Mouse (Mus musculus): ENCODE results near the gene Hsf2bp. TPM values are rescaled to one million over a fixed set of nuclear protein-coding genes. Genes with fewer than 3 reads are reported as not detected.
"Not testable (repeated sequence)": the region's sequence is repeated elsewhere in the genome, so short reads cannot be mapped to it uniquely, and the experiment has no call there.

The Hsf2bp gene
- 0.55 TPM in 1 of 2 replicates, not detected in the other for polyA plus RNA-seq (2012; ENCODE audit: insufficient read depth, insufficient read length, missing spikeins)

DNA sequence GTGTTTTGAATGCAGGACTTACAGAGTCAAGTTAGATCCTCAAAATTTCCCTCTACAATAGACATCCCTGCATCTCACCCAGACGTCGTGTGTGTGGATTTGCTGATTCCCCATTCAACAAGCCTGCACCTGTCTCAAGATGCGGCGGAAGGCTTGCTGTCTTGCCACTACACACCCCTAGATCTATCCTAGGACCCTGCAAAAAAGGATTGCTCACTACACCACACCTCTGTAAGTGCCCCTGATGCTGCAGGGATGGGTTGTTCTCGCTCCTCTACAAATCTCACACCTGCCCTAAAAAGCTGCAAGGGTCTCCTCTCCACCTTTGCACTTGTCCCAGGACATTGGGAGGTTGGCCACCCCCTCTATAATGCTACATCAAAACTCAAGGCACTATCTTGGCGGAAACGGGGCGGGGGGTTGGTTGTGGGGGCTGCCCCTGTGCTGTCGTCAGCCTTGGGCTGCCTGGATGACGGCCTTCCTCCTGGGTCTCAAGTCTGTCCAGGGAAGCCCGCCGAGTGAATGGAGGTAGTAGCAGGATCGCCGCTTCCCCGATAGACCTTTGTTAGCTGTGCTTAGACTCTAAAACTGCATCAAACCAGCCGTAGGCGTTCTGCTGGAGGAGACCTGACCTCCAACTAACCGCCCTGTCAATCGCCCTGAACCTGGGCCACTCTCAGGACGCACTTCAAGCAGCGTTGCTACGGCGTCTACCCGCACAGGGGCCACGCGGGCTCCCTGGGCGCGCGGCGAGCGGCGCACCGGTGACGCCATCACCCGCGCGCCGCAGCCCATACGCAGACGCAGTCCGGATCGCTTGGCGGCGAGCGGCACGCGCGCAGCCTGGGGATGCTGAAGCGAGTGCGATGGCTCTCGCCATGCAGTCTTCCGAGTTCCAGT lies at the start of gene Hsf2bp, which contains the start of gene Rrp1b:
Gene Hsf2bp, minus strand, starts transcription at position 741 of the 900 bp plus-strand sequence.
Gene Rrp1b, plus strand, starts transcription at position 492 of the 900 bp plus-strand sequence.
- H3K4me1 ChIP-seq (ENCODE audit: control insufficient read depth, insufficient read depth, low read length) = peaks cover 26% of the 10 kb centered on the region
- H3K27ac ChIP-seq (ENCODE audit: insufficient read depth, low read depth, low read length) = peak within 1 kb of the TSS; percentile 53
- TF ChIP-seq POLR2A (IDR thresholded peaks at IDR 0.05; ENCODE audit: borderline replicate concordance, low read depth, low read length) = peak; percentile 95; the same call in 1 of the 2 replicates
- TF ChIP-seq CTCF (IDR thresholded peaks at IDR 0.05; ENCODE audit: low read depth, low read length) = no peak
- peak within 1 kb of the TSS; percentile 85 for H3K4me3 ChIP-seq (ENCODE audit: insufficient read depth, low read length)

GRCm38 (mm10) chr17:32083351-32083750 lies 47.2 kb upstream of the Hsf2bp start:
- H3K27ac ChIP-seq (ENCODE audit: insufficient read depth, low read depth, low read length) = no peak overlapping the region
- H3K4me3 ChIP-seq (ENCODE audit: insufficient read depth, low read length) = no peak overlapping the region
- no peaks in the 10 kb centered on the region for H3K4me1 ChIP-seq (ENCODE audit: control insufficient read depth, insufficient read depth, low read length)
- TF ChIP-seq CTCF (IDR thresholded peaks at IDR 0.05; ENCODE audit: low read depth, low read length) = no peak
- TF ChIP-seq POLR2A (IDR thresholded peaks at IDR 0.05; ENCODE audit: borderline replicate concordance, low read depth, low read length) = no peak

GRCm38 (mm10) chr17:32075164-32075563 lies 39.0 kb upstream of the Hsf2bp start:
- peaks cover 4% of the 10 kb centered on the region; the same call in 1 of the 2 replicates for H3K4me1 ChIP-seq (ENCODE audit: control insufficient read depth, insufficient read depth, low read length)
- TF ChIP-seq CTCF (IDR thresholded peaks at IDR 0.05; ENCODE audit: low read depth, low read length) = peak; percentile 88
- TF ChIP-seq POLR2A (IDR thresholded peaks at IDR 0.05; ENCODE audit: borderline replicate concordance, low read depth, low read length) = no peak
- no peak overlapping the region for H3K27ac ChIP-seq (ENCODE audit: insufficient read depth, low read depth, low read length)
- H3K4me3 ChIP-seq (ENCODE audit: insufficient read depth, low read length) = no peak overlapping the region

DNA sequence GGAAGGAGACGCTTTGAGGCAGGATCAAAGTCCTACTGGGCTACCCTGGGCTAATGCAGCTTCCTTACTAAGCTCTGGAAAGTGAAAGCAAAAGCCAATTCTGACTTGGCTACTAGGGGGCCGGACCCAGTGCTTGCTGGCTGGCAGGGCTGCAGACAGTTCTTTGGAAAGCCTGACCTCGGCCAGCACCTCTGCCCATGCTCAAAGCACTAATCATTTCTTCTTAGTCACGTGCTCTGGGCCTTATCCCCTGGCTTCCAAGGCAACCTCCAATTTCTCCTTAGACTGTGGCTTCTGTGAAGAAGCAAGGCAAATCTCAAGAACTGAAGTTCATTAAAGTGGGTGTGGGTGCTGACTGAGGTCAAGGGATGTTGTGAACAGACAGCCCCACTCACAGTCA lies 38.5 kb upstream of the Hsf2bp start:
- H3K27ac ChIP-seq (ENCODE audit: insufficient read depth, low read depth, low read length) = no peak overlapping the region
- TF ChIP-seq POLR2A (IDR thresholded peaks at IDR 0.05; ENCODE audit: borderline replicate concordance, low read depth, low read length) (no peak), CTCF (IDR thresholded peaks at IDR 0.05; ENCODE audit: low read depth, low read length) (no peak)
- H3K4me3 ChIP-seq (ENCODE audit: insufficient read depth, low read length) = no peak overlapping the region
- peaks cover 4% of the 10 kb centered on the region; the same call in 1 of the 2 replicates for H3K4me1 ChIP-seq (ENCODE audit: control insufficient read depth, insufficient read depth, low read length)

DNA sequence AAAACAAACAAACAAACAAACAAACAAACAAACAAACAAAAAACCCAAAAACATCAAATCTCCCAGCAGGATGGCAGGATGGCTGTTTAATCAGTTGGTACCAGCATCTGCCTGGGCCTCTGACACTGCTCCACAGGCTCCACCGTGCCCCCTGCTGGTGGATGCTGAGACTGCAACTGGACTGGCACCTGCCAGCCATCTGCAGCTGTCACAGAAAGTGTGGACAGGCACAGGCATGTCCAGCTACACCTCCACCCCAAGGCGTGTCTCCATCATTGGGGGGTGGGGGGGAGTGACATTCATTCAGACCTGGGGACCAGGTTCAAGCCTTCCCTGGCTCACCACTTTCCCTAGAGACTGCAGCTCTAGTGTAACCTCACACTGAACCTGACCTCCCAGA lies 37.2 kb upstream of the Hsf2bp start:
- TF ChIP-seq CTCF (IDR thresholded peaks at IDR 0.05; ENCODE audit: low read depth, low read length) = peak; percentile 61
- TF ChIP-seq POLR2A (IDR thresholded peaks at IDR 0.05; ENCODE audit: borderline replicate concordance, low read depth, low read length) = no peak
- H3K4me3 ChIP-seq (ENCODE audit: insufficient read depth, low read length) = no peak overlapping the region
- no peak overlapping the region for H3K27ac ChIP-seq (ENCODE audit: insufficient read depth, low read depth, low read length)
- H3K4me1 ChIP-seq (ENCODE audit: control insufficient read depth, insufficient read depth, low read length) = peaks cover 4% of the 10 kb centered on the region; the same call in 1 of the 2 replicates

DNA sequence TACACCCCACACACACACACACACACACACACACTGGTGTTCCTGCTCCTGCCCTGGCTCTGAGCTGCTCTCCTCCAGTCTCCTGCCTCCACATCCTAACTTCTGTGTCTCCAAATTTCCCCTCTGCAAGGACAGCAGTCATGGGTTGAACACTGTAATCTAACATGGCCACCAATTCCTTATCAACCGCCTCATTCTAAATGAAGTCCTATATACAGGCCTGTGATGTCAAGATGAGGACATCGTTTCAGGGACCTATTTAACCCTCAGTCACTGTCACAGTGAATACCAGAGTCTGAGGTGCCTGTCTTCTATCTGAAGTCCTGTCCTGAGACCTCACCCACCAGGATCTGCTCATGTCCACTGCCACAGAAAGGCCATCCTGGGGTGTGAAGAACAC lies 32.7 kb upstream of the Hsf2bp start:
- Histone ChIP-seq H3K4me3 (ENCODE audit: insufficient read depth, low read length) (no peak overlapping the region), H3K4me1 (ENCODE audit: control insufficient read depth, insufficient read depth, low read length) (peaks cover 19% of the 10 kb centered on the region), H3K27ac (ENCODE audit: insufficient read depth, low read depth, low read length) (no peak overlapping the region)
- TF ChIP-seq POLR2A (IDR thresholded peaks at IDR 0.05; ENCODE audit: borderline replicate concordance, low read depth, low read length) (no peak), CTCF (IDR thresholded peaks at IDR 0.05; ENCODE audit: low read depth, low read length) (no peak)

DNA sequence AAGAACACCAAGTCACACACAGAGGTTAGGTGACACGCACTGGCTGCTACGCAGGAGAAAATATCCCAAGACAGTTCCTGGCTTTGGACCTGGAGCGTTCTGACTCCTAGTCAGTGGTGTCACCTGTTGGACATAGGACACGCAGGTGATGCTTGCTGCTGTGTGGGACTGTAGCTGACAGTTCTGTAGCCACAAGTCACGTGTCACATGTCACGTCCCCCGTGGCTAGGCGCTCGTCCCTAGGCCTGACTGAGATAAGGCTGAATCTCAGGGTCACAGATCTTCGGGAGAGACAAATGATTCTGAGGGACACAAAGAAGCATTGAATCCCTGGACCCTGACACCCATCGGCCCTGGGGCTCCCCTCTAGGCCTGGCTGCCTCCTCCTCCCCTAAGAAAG lies 32.2 kb upstream of the Hsf2bp start:
- H3K4me1 ChIP-seq (ENCODE audit: control insufficient read depth, insufficient read depth, low read length) = peaks cover 22% of the 10 kb centered on the region
- H3K4me3 ChIP-seq (ENCODE audit: insufficient read depth, low read length) = no peak overlapping the region
- TF ChIP-seq POLR2A (IDR thresholded peaks at IDR 0.05; ENCODE audit: borderline replicate concordance, low read depth, low read length) (no peak), CTCF (IDR thresholded peaks at IDR 0.05; ENCODE audit: low read depth, low read length) (no peak)
- H3K27ac ChIP-seq (ENCODE audit: insufficient read depth, low read depth, low read length) = no peak overlapping the region

- H3K4me3 ChIP-seq (ENCODE audit: insufficient read depth, low read length) = no peak overlapping the region
- H3K27ac ChIP-seq (ENCODE audit: insufficient read depth, low read depth, low read length) = no peak overlapping the region
- H3K4me1 ChIP-seq (ENCODE audit: control insufficient read depth, insufficient read depth, low read length) = peaks cover 22% of the 10 kb centered on the region
- TF ChIP-seq POLR2A (IDR thresholded peaks at IDR 0.05; ENCODE audit: borderline replicate concordance, low read depth, low read length) (no peak), CTCF (IDR thresholded peaks at IDR 0.05; ENCODE audit: low read depth, low read length) (no peak)
These were observed 31.4 kb upstream of the Hsf2bp start for GRCm38 (mm10) chr17:32067541-32067940.

DNA sequence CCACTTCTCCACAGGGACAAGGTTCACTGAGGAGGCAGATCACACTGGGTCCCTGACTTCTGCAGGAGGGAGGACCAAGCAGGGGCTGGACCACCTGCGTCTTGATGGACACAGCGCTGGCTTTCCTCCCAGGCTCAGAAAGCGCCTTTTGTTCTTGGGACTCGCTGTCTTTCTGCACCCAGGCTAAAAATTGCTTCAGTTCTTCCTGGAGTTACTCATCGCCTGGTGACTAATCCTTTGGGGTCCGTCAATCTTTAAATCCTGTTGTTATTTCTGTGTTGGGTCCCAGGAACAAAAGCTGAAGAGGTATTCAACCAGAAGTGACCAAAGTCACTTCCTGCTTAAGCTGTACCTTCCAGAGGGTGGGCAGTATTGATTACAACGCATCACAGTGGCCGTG lies 28.6 kb upstream of the Hsf2bp start:
- peak overlapping the region; percentile 49 for H3K27ac ChIP-seq (ENCODE audit: insufficient read depth, low read depth, low read length)
- H3K4me3 ChIP-seq (ENCODE audit: insufficient read depth, low read length) = not testable (repeated sequence)
- peaks cover 22% of the 10 kb centered on the region for H3K4me1 ChIP-seq (ENCODE audit: control insufficient read depth, insufficient read depth, low read length)

DNA sequence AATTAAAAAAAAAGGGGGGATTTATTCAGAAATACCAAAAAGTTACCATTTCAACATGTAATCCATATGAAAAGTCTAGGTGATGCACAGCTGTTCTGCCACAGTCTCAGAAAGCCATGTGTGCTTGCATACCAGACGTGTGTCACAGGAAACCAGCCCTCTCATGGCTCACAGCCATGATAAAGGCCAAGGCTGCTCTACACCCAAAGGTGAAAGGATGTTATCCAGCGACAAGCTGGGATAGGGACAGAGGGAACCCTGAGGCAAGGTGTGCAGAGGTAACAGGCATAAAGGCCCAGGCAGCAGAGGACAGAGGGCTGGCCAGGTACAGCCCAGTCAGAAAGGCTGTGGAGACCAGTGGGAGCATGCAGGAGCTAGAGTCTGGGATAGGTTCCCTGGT lies 27.5 kb upstream of the Hsf2bp start:
- TF ChIP-seq POLR2A (IDR thresholded peaks at IDR 0.05; ENCODE audit: borderline replicate concordance, low read depth, low read length) (no peak), CTCF (IDR thresholded peaks at IDR 0.05; ENCODE audit: low read depth, low read length) (no peak)
- H3K4me1 ChIP-seq (ENCODE audit: control insufficient read depth, insufficient read depth, low read length) = peaks cover 22% of the 10 kb centered on the region
- no peak overlapping the region for H3K4me3 ChIP-seq (ENCODE audit: insufficient read depth, low read length)
- H3K27ac ChIP-seq (ENCODE audit: insufficient read depth, low read depth, low read length) = no peak overlapping the region

Measured in bone marrow macrophage, adult 2 months (primary cell).